Mouse (Mus musculus) CH12.LX (cell line): Measurements from ENCODE around the gene Npas3.

Source experiments
- EP300 ChIP-seq: IDR thresholded peaks from 2 replicates; pipeline ENCODE4 v1.6.1; 2011; ENCODE audit warnings: low read length, improper control_type of control experiment
- POLR2A ChIP-seq: IDR thresholded peaks from 2 replicates; pipeline ENCODE4 v1.6.1; 2011; ENCODE audit warnings: low read depth, mild to moderate bottlenecking, improper control_type of control experiment, low read length
- RCOR1 ChIP-seq: conservative IDR thresholded peaks from 2 replicates; pipeline ENCODE4 v1.6.1; 2012; ENCODE audit warnings: low read depth, mild to moderate bottlenecking, inconsistent platforms, low read length, improper control_type of control experiment

DNA sequence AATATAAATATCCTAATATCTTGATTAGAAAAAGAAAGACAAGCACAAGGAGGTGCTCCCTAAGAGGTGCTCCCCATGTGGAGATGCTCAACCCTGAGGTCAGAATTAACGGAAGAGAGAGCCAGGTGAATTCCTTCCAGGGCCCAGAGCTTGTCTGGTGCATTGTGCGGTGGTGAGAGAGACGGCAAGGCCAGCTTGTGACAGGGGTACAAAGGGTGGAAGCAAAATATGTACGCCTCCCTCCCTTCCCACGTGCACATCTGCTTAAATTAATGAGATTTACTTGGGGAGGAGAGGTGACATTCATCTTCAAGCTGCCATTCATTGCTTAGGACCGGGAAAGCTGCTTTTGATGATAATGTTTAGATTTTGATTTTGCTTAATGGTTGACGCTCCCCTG is 713.5 kb downstream of the Npas3 start:
- no peak for TF ChIP-seq POLR2A
- TF ChIP-seq RCOR1: no peak
- no peak for TF ChIP-seq EP300
